Mouse (Mus musculus): ENCODE results near the gene Olfr620. TPM values are rescaled to one million over a fixed set of nuclear protein-coding genes. Genes with fewer than 3 reads are reported as not detected.

Gene Olfr620
- not detected in 4 replicates for total RNA-seq (2023; ENCODE audit: inconsistent age)

DNA sequence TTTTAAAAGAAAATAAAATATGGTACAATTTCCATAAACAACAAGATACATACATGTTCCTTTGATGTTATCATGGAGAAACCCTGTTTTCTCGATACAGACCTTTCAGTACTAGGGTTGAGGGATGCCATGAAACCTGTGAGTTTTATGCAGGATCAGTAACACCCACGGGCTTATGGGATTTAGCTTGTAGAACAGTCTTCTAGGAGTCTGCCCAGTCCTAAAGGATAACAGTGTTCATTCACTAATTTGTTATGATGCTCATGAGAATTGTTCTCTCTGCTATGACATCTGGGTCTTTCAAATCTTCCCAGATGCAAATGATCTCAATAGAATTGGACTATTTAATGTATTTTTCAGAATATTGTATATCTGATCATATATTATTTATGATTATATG lies at the start of gene Olfr620:
TSS of gene Olfr620 (minus strand) at position 101 of the 400 bp plus-strand sequence.

GRCm38 (mm10) chr7:103642602-103643001 lies 30.3 kb upstream of the Olfr620 start, which contains the start of gene Olfr622:
TSS of gene Olfr622 (minus strand) at chr7:103642702.

DNA sequence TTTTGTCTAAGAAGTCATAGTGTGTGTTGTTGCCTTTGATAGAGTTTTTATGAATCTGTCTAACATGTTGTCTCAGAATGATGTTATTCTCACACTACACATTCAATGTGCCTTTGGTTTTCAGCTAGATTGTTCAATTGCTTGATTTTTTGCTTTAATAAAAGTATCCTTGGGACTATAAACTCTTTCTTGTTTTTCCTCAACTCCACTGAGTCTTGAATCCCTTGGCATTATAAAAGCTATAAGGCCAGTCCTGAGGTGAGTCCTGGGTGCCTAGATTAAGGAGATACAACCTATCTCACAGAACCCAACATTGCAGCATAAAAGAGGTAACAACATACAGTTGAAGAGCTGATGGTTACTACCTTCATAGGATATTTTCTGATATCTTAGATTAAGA lies 12.1 kb downstream of the Olfr620 start, which contains the start of gene Olfr619:
TSS of gene Olfr619 (plus strand) at position 301 of the 400 bp plus-strand sequence.

GRCm38 (mm10) chr7:103589803-103590202 lies 22.5 kb downstream of the Olfr620 start, which contains the start of gene Olfr618:
TSS of gene Olfr618 (plus strand) at chr7:103590103.

GRCm38 (mm10) chr7:103572761-103573160 lies 39.6 kb downstream of the Olfr620 start, which contains the start of gene Olfr617:
TSS of gene Olfr617 (plus strand) at chr7:103573061.

GRCm38 (mm10) chr7:103569043-103569442 lies 43.3 kb downstream of the Olfr620 start, which contains the start of gene Olfr616:
TSS of gene Olfr616 (minus strand) at chr7:103569143.

DNA sequence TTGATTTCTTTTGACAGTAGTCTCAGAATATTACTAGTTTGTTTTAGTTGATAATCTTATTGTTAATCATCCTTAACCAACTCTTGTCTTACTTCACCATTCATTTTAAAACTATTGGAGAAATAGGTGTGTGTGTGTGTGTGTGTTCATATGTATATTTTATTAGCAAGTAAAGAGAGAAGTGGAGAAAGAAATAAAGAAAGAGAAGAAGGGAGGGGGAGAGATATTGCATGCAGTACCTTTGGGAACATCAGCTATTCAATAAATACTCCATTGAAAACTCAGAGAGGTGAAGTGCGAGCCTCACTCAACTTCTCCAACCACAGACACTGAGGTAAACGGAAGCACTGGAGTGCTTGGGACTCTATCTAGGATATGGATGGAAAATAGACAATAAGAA lies 56.6 kb downstream of the Olfr620 start, which contains the start of gene Olfr615:
TSS of gene Olfr615 (plus strand) at position 301 of the 400 bp plus-strand sequence.

Other genes starting within 250 kb of the Olfr620 start
- gene Olfr601, start 249.9 kb downstream of the Olfr620 start, total RNA-seq (2023; ENCODE audit: inconsistent age) = not detected in 4 replicates
- not detected in 4 replicates for gene Olfr603, start 226.4 kb downstream of the Olfr620 start, total RNA-seq (2023; ENCODE audit: inconsistent age)
- gene Usp17lc, start 197.5 kb downstream of the Olfr620 start, total RNA-seq (2023; ENCODE audit: inconsistent age) = not detected in 4 replicates
- not detected in 4 replicates for gene Olfr605, start 167.1 kb downstream of the Olfr620 start, total RNA-seq (2023; ENCODE audit: inconsistent age)
- not detected in 4 replicates for gene Olfr606, start 163.5 kb downstream of the Olfr620 start, total RNA-seq (2023; ENCODE audit: inconsistent age)
- not detected in 4 replicates for gene Olfr607, start 148.4 kb downstream of the Olfr620 start, total RNA-seq (2023; ENCODE audit: inconsistent age)
- gene Olfr608, start 142.7 kb downstream of the Olfr620 start, total RNA-seq (2023; ENCODE audit: inconsistent age) = not detected in 4 replicates
- not detected in 4 replicates for gene Olfr609, start 114.5 kb downstream of the Olfr620 start, total RNA-seq (2023; ENCODE audit: inconsistent age)
- gene Olfr610, start 100.4 kb downstream of the Olfr620 start, total RNA-seq (2023; ENCODE audit: inconsistent age) = not detected in 4 replicates
- not detected in 4 replicates for gene Olfr611, start 91.7 kb downstream of the Olfr620 start, total RNA-seq (2023; ENCODE audit: inconsistent age)
- not detected in 4 replicates for gene Olfr612, start 69.8 kb downstream of the Olfr620 start, total RNA-seq (2023; ENCODE audit: inconsistent age)
- gene Olfr613, start 64.5 kb downstream of the Olfr620 start, total RNA-seq (2023; ENCODE audit: inconsistent age) = not detected in 4 replicates
- not detected in 4 replicates for gene Olfr615, start 56.5 kb downstream of the Olfr620 start, total RNA-seq (2023; ENCODE audit: inconsistent age)
- not detected in 4 replicates for gene Olfr616, start 43.4 kb downstream of the Olfr620 start, total RNA-seq (2023; ENCODE audit: inconsistent age)
- not detected in 4 replicates for gene Olfr617, start 39.5 kb downstream of the Olfr620 start, total RNA-seq (2023; ENCODE audit: inconsistent age)
- not detected in 4 replicates for gene Olfr618, start 22.4 kb downstream of the Olfr620 start, total RNA-seq (2023; ENCODE audit: inconsistent age)
- not detected in 4 replicates for gene Olfr619, start 12.0 kb downstream of the Olfr620 start, total RNA-seq (2023; ENCODE audit: inconsistent age)
- gene Olfr622, start 30.2 kb upstream of the Olfr620 start, total RNA-seq (2023; ENCODE audit: inconsistent age) = not detected in 4 replicates
- not detected in 4 replicates for gene Olfr623, start 51.2 kb upstream of the Olfr620 start, total RNA-seq (2023; ENCODE audit: inconsistent age)
- not detected in 4 replicates for gene Olfr624, start 58.7 kb upstream of the Olfr620 start, total RNA-seq (2023; ENCODE audit: inconsistent age)
- gene Olfr625-ps1, start 70.2 kb upstream of the Olfr620 start, total RNA-seq (2023; ENCODE audit: inconsistent age) = not detected in 4 replicates
- not detected in 4 replicates for gene Olfr243, start 102.1 kb upstream of the Olfr620 start, total RNA-seq (2023; ENCODE audit: inconsistent age)
- not detected in 4 replicates for gene Olfr628, start 117.8 kb upstream of the Olfr620 start, total RNA-seq (2023; ENCODE audit: inconsistent age)
- not detected in 4 replicates for gene Olfr629, start 132.4 kb upstream of the Olfr620 start, total RNA-seq (2023; ENCODE audit: inconsistent age)
- gene Olfr630, start 144.8 kb upstream of the Olfr620 start, total RNA-seq (2023; ENCODE audit: inconsistent age) = not detected in 4 replicates
- not detected in 4 replicates for gene Olfr69, start 159.1 kb upstream of the Olfr620 start, total RNA-seq (2023; ENCODE audit: inconsistent age)
- gene Olfr68, start 167.2 kb upstream of the Olfr620 start, total RNA-seq (2023; ENCODE audit: inconsistent age) = not detected in 4 replicates
- not detected in 4 replicates for gene Olfr67, start 179.3 kb upstream of the Olfr620 start, total RNA-seq (2023; ENCODE audit: inconsistent age)
- gene Hbb-bt, start 201.5 kb upstream of the Olfr620 start, total RNA-seq (2023; ENCODE audit: inconsistent age) = 3.1 to 9.5 TPM (median 3.9 TPM) in 4 replicates
- 5.7 to 29.6 TPM (median 17.0 TPM) in 4 replicates for gene Hbb-bs, start 215.6 kb upstream of the Olfr620 start, total RNA-seq (2023; ENCODE audit: inconsistent age)
- gene Hbb-bh2, start 228.0 kb upstream of the Olfr620 start, total RNA-seq (2023; ENCODE audit: inconsistent age) = not detected in 4 replicates
- 0.94 TPM in 1 of 4 replicates, not detected in the others for gene Hbb-bh1, start 230.6 kb upstream of the Olfr620 start, total RNA-seq (2023; ENCODE audit: inconsistent age)
- not detected in 4 replicates for gene Hbb-y, start 240.7 kb upstream of the Olfr620 start, total RNA-seq (2023; ENCODE audit: inconsistent age)